Mouse (Mus musculus) fat pad, adult 2 months (tissue): ENCODE results near the gene Stx6.

Experiments
- DNase-seq: peaks from one replicate; pipeline ENCODE4 v3.0.0-alpha.2; 2011; ENCODE audit warnings: low read depth, low spot score; ENCODE audit errors: extremely low read depth

Gene Stx6

DNA sequence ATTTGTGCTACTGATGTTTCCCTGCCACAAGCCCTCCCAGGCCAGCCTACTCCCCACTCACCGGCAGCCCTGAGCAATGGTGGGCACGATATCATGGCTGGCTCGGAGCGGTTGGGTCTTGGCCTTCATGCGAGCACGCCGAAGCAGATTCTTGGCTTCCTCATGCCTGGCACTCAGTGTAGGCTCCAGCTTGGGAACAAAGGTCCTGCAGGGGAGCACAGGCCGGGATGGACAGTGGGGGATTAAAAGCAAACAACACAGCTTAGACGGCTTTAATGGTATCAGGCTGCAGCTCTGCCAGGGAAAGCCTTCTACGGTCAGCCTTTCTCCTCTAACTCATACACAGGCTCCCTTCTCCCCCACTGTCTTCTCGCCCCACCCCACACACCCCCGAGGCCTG is 73.9 kb downstream of the Stx6 start:
- no peak for DNase-seq

DNA sequence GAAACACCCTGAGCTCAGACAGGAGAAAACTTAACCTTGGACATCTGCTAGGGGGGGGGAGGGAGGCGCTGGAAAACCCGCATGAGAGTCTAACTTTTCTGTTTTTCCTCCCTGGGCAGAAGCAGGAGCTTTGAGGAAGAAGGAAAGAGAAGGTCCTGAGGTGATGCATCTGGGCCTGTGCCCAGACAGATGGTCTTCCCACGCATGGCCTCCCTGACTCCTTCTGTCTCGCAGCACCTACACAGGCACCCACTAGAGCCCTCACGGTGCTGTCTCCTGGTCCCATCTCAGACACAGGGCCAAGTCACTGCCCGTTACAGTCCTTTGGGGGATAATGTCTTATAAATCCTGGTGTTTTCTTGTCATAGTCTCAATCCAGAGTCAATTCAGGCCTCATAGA is 74.3 kb downstream of the Stx6 start:
- no peak for DNase-seq

DNA sequence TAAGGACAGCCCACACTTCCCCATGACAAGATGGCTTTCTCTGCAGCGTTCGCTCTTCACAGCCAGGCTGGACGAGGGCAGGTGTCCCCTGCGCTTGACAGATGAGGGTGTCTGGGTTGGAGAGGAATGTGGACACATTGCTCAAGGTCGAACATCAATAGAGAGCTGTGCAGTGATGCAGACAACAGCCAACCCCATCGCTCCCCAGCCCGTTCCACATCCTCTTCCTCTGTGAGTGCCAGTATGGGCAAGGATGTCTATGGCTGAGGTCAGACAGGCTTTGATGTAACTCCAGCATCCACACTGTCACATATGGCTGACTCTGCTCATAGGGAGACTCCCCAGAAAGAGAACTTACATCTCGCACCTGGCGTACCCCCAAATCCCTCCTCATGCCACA is 74.9 kb downstream of the Stx6 start:
- DNase-seq = no peak

DNA sequence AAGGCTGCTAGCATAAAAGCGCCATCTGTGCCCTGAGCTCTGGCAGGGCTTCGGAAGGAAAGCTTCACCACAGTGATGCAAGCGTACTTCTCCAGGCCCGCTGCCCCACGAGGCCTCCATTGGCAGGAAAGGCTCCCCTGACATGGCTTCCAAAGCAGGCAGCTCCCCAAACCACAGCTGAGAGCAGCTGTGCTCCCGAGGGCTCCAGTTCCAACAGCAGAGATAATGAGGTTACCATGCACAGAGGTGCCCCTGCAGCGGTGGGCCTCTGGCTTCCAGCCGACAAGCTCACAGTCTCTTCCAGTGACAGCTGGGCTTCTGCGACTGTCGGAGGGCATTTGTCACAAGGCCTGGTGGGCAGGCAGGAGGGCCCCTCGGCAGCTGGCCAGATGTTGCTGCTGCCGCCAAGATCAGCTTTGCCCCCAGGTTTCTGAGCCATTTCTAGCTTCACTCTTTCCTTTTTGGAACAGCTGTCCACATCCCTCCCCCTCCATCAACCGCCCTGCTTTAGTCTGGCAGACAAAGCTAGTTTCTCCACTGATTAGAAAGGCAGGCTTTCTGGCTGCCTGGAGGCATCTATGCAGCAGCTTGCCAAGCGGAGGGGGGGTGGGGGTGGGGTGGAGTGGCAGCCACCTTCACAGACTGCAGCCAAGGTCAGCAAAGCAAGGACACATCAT is 75.6 kb downstream of the Stx6 start:
- no peak for DNase-seq

DNA sequence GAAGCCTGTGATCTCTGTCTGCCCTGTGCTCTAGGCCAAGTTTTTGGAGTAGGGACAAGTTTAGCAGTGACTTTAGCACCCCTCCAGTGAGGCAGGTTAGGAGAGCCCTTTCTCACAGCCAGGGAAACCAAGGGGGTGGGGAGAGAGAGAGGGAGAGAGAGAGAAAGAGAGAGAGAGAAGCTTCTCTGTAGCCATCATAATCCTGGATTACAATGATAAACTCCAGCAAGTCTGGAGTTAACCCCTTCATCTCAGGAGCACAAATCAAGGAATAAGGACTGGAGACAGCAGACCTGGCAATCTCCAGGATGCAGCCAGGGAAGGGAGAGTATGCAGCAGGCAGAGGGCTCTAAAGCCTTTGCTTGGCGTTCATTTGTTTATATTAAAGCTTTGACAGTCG is 77.1 kb downstream of the Stx6 start:
- DNase-seq = no peak

DNA sequence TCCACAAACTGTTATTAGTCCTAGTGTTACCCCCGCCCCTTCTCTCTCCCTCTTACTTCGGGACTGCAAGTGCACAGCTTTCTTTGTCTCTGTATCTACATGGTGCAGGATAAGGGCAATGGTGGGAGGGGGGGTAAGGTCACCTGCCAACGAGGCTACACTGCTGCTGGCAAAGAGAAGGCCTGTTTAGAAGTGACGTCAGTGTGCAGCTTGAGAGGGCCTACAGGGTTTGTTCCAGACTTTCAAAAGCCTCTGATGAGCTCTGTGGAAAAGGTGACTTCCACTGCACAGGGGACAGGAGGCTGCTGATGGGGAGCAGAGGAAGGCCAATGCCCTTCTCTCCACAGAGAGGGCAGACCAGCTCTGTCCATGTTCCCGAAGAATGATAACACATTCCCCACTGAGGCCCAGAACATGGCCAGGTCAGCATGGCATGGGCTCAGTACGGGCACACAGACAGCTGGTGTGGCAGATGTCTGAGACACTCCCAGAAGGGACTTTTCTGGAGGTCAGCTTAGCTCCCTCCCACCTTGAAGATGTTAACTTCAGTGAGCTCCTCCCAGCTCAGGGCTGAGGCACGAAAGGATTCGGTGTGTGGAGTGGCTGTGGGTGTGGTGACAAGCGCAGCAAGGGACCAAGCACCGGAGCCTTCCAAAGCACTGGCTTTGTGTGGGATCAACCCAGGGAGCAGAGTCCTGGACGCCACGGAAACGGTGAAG is 78.0 kb downstream of the Stx6 start:
- no peak for DNase-seq

DNA sequence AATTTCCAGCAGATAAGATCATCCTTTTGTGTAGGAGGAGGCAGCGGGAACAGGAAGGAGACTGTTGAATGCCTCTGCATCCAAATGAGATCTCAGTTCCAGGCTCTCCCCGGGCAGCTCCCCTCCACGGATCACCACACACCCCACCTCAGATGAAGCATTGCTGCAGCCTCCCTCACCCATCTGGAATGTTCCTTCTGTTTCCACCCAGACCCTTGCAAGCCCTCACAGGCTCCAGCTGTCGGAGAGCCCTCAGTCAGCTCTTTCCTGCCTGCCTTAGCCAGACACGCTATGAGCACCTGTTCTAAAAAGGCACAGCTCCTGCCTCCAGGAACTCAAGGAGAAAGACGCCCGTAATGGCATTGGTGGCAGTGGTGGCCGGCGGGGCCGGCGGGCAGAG is 78.9 kb downstream of the Stx6 start:
- DNase-seq = no peak

DNA sequence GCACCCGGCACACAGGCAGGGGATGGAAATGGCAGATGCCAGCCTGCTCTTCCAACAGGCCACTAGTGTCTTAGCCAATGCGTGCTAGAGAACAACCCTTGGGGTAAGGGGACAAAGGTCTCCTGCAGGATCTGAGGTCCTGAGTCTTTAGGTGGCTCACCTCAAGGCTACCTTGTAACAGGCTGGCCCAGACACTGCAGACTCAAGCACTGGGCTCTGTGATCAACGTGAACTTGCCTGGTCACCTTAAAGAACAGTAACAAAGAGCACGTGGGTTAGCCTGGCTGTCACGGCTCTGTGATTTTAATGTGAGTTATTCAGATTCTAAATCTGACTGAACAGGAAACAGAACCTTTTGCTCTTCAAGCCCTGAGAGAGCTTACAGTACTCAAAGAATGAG is 79.6 kb downstream of the Stx6 start:
- no peak for DNase-seq

DNA sequence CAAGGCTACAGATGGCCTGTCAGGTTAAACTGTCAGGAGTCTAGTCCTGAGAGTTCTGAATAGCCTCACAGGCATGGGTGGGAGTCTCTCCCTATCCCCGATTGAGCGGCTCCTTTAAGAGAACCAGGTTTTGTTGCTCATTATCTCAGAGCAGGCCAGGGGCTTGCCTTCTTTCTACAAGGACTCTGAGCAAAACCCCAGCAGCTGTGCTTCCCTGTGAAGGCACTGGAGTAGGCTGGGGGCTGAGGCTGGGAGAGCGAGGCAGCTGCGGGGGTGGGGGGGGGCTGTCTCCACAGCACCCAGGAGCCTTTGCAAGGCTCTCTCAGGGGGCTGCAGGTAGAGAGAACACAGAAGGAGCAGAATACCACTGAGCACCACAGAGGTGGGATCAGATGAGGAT is 80.7 kb downstream of the Stx6 start:
- DNase-seq = no peak

DNA sequence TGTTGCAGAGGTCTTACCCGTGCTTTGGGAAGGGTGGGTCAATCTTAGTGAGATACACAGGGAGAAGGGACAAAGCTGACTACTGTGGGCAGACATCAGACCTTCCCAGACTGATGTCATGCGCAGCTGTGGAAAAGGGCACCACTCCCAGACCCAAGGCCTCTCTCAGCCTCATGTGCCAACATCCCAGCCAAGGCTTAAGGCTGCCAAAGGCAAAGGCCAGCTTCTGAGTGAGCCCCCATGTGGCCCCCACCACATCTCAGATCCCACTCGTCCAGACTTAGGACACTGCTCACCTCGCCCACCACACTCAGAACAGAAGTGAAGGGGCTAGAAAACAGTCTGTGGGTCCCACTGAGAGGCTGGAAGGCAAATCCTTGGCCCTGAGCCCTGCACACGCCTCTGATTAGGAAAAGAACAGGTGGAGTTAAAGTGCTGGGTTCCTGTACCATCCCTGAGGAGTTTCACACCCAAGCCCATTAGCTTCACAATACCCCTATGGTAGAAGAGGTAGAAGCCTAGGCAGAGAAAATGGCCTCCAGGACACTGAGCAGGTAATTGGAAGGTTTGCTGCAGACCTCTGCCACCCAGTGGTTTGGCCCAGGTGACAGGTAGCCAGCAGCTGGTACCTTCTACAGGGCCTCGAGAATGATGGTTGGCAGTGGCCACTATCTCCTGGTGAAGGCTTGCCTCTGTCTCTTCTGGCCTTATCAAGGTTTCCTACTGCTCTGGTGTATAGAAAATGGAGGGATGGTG is 81.6 kb downstream of the Stx6 start:
- no peak for DNase-seq

DNA sequence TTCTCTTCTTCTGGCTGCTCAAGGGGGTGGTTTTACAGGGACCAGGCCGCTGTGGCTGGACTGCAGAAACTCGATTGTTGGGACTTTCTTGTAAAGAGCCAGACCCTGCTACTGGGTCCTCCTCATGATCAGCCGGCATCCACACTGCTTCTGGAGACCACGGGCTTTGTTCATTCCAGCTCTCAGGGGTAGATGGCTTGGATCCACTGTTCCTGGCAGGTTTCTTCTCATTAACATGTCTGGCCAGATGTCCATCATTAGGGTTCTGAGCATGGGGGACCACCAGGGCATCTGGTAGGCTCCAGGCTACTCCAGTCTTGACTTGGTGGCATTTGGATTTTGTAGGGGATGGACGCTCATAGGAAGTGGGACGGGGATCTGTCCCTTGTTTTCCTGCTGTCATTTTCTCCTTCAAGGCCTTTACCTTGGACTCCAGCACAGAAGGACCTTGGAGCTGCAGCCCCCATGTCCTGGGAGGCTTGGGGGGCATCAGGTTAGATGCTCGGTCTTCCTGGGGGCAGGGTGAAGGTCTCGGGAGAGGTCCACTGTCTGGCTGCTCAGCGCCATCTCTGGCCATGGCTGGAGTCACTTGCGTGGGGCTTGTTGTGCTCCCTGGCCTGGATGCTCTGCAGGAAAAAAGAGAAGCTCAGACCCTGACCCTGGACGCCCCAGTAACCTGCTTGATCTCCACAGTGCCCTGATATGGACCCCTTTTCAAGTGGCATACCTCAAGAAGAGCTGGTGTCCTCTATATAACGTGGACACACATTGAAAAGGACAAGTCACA is 83.4 kb downstream of the Stx6 start:
- DNase-seq = no peak

DNA sequence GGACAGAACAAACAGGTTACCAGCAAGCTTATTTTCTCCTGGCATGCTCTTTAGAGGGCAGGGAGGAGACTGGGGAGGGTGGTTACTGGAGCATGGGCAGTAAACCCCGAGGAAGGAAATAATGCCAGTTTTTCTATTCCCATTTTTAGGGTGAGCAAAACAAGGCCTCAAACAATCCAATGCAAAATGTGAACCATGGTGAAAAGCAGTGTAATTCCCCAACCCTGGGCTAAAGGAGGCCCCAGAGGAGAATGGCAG is 83.9 kb downstream of the Stx6 start:
- no peak for DNase-seq

DNA sequence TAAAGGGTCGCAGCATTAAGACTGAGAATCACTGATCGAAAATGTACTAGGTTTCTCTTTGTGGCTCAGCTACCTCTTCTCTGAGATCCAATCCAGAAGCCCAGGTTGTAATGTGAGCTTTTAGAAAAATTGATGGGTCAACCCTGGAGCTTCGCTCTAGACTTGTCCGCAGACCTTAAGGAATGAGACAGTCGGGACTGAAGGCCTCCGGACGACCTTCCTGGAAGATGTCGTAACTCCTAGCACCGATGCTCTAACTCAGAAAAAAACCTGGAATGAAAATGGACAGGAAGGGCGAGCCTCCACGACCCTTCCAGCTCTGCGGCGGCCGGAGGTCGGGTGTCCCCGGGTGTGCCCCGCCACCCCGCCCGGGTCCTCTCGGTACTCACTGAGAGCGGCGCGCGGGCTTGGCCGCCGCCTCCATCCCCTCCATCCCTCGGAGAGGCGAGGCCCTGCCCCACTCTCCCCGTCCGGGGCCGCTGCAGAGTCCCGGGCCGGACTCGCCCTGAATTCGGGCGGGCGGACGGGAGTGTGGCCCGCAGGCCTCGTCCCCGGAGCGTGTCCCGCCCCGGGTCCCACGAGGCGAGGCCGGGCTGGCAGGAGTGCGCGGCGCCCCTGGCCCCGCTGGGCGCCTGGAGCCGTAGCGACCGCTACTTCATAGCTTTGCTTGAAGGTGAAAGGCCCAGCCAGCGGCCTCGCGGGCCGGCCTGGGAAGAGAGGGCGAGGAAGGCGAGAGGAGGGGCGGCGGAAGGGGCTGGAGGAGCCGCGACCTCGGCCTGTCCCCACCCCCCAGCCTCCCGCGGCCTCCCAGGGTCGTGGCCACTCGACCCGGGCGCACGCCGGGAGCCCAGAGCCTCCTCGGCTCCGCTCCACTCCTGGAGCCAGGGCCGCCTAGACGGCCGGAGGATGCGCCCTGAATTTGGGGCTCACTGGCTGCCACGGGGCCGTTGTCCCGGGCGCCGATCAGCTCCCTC is 85.6 kb downstream of the Stx6 start, which contains the start of gene BC034090:
Gene BC034090 (minus strand): TSS at position 648 of the 974 bp plus-strand sequence.
- no peak for DNase-seq

DNA sequence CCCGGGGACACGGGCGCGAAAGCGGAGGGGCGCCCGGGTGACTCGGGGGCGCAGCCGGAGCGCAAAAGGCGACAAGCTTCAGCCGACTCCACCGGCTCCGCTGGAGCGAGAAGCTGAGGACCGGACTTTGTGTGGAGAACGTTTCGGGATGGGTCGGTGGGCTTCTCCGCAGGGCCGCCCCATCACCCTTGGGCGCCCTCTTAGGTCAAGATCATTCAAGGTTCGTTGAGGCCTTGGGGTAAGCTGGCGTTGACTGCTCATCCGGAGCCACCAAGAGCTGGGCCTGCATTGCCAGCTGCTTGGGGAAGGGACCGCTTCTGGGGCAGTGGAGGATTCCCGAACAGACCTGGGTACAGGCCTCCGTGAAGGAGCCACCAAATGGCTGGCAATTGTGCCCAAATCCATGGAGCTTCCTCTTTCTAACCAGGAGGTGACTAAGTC is 86.3 kb downstream of the Stx6 start:
- DNase-seq = no peak

DNA sequence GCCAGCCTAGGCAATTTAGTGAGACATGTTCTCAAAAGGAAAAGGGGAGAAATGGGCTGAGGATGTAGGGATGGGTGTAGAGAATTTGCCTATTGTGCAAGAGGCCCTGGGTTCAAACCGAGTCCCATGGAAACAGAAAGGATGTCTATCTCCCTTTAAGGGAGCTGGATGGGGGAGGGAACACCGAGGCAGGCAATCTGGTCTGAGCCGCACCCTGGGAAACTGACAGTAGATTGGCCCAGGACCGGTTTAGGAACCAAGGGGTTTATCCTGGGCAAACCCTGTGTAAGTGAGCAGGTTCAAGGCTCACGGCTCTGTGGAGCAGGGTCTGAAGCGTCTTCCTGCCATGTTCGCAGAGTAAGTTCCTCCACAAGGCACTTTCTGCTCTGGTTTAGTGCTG is 87.0 kb downstream of the Stx6 start:
- DNase-seq = no peak

DNA sequence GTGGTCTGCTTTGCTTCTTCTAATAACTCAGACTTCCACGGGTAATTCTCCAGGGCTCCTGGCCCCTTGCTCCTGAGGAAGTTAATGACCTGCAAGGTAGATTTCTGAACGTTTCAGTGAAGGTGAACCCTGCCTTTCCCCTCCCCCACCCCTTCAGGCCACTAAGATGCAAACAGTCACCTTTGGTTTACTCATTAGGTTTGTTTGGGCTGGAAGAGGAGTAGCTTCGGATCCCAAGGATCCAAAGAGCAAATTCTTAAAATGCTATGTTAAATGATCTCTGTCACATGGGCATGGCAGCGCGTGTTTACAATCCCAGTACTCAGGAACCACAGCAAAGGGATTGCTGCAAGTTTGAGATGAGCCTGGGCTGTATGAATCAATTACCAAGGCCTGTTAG is 88.9 kb downstream of the Stx6 start:
- DNase-seq = no peak

DNA sequence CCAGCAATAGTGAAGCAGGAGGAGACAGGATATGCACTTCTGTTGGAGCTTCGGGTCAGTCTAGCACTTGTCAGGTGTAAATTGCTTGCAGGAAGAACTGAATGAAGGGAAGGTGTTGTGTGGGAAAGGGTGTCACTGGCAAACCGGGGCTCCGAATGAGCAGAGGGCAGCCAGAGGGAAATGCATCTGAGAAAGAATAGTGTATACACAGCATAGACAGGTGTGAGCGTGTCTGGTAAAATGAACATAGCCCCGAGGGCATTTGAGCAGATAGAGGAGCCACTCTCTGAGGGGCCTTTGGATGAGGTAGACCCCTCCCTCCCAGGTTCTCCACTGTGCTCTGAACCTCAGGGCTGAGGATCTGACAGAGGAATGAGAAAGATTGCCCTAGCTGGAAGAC is 89.5 kb downstream of the Stx6 start:
- no peak for DNase-seq

DNA sequence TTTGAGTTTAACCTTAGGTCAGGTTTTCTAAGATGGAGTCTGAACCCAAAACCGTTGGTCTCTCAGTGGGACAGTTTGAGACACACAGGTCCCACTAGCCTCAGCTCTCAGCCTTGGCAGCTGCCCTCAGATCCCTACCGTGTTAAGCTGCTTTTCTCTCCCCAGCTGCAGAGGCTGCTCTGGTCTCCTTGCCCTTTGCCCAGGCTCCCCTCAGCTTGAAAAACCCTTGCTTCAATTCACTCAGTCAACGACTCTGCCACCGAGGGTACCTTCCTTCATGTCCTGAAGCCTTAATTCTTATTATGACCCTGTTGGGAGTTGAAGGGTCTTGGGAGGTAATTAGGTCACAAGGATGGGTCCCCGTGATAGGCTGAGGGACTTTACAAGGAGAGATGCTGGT is 91.4 kb downstream of the Stx6 start:
- DNase-seq = no peak

DNA sequence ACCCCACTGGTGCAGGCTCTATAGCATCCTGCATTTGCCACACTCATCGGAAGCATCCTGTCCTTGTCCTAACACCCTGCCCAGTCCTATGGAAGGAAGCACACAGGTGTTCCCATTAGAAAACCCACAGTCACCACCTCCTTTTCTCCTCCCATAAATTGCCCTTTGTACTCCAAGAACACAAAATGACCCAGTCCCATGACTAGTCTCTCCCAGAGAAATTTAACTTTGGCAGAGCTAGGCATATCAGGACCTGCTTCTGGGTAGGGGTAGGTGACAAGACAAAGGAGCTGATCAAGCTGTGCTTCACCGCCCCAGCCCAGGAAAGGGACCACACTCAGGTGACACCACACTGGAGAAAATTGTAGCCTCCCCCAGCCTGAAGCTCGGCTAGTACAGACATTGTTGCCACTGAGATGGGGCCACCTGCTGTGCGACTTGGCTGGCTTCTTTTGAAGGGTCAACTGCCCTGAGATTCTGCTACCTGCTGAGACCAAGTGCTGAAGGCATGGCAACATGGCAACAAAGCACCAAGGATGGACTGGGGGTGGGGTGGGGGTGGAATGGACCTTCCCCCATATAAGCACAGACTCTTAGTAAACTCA is 92.1 kb downstream of the Stx6 start:
- DNase-seq = no peak

DNA sequence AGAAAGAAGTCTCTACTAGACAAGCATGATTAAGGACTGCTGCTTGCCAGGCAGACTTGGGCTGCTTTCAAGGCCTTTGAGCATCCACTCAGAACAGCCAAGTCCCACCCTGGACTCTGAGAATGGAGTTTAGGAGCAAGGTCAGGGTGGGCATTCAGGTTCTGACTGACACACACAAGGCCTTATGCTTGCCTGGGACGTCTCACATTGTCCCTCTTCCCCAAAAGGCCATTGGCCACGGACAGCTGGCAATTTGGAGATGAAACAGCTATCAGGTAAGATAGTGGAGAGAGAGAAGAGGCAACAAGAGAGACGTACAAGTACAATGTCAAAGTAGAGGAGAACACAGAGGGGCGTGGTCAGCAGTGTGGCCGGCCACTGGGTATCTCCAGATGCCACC is 93.1 kb downstream of the Stx6 start:
- DNase-seq = no peak
